Mouse (Mus musculus): ENCODE measurements at regions not wholly inside any gene's neighbourhood (a gene's known extent, or its start where the extent isn't known, plus 50 kb on each side); places are given as distances from the start of the nearest gene placed in this dataset.

- H3K4me2 ChIP-seq: no peak overlapping the region
- no peak overlapping the region for H3K9ac ChIP-seq (replicated peaks)
- no peaks in the 10 kb centered on the region for H3K36me3 ChIP-seq
- no peak overlapping the region for H3K4me3 ChIP-seq (replicated peaks)
- 20% methylated on average over 11 of the region's 11 CpGs for WGBS
- no peaks in the 10 kb centered on the region for H3K9me3 ChIP-seq
- no peak for ATAC-seq (ENCODE audit: insufficient number of reproducible peaks, insufficient read depth, low FRiP score, low TSS enrichment, low read depth)
- H3K27me3 ChIP-seq: 0 out of 2 replicates have a peak, but pooled peaks cover 7% of the 10 kb centered on the region
- H3K27ac ChIP-seq: no peak overlapping the region
- peaks cover 14% of the 10 kb centered on the region; the same call in 1 of the 2 replicates for H3K4me1 ChIP-seq (replicated peaks)
Observed at GRCm38 (mm10) chr12:71503265-71503664, 193.6 kb downstream of the Dact1 start.

GRCm38 (mm10) chr12:71506206-71506605 lies 196.5 kb downstream of the Dact1 start:
- WGBS: 43% methylated on average over 4 of the region's 4 CpGs

DNA sequence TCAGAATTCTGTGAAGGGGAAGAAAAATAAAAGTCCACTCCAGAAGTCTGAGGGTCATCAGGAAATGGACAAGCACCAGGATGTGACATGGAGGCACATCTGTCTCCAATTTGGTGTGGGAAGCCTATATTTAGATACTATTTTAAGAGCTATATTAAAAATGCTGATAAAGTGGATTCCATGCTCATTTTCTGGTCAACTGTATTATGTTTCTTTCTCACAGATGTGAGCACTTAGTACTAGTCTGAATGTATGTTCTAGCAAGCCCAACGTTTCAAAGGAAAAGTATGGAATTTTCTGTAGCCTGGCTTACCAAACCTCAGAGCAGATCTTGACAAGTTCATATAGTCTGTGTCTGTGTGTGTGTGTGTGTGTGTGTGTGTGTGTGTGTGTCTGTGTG lies 197.0 kb downstream of the Dact1 start:
- Histone ChIP-seq H3K27ac (no peak overlapping the region), H3K9ac (replicated peaks) (no peak overlapping the region), H3K4me2 (no peak overlapping the region), H3K36me3 (no peaks in the 10 kb centered on the region), H3K27me3 (no peaks in the 10 kb centered on the region), H3K4me1 (replicated peaks) (peaks cover 14% of the 10 kb centered on the region; the same call in 1 of the 2 replicates), H3K9me3 (no peaks in the 10 kb centered on the region), H3K4me3 (replicated peaks) (no peak overlapping the region)
- ATAC-seq (ENCODE audit: insufficient number of reproducible peaks, insufficient read depth, low FRiP score, low TSS enrichment, low read depth): no peak
- 50% methylated on average over 1 of the region's 1 CpGs for WGBS

More at GRCm38 (mm10) chr12:71506206-71506605, 196.5 kb downstream of the Dact1 start:
- no peaks in the 10 kb centered on the region for H3K27me3 ChIP-seq
- no peak overlapping the region for H3K9ac ChIP-seq (replicated peaks)
- ATAC-seq (ENCODE audit: insufficient number of reproducible peaks, insufficient read depth, low FRiP score, low TSS enrichment, low read depth): no peak
- no peaks in the 10 kb centered on the region for H3K9me3 ChIP-seq
- H3K27ac ChIP-seq: no peak overlapping the region
- no peaks in the 10 kb centered on the region for H3K36me3 ChIP-seq
- H3K4me2 ChIP-seq: no peak overlapping the region
- H3K4me1 ChIP-seq (replicated peaks): peaks cover 14% of the 10 kb centered on the region; the same call in 1 of the 2 replicates
- no peak overlapping the region for H3K4me3 ChIP-seq (replicated peaks)

- Histone ChIP-seq H3K4me3 (replicated peaks) (no peak overlapping the region), H3K27ac (no peak overlapping the region)
Observed at GRCm38 (mm10) chr12:71512915-71513612, 203.4 kb downstream of the Dact1 start.

GRCm38 (mm10) chr12:71519520-71519919 lies 209.8 kb downstream of the Dact1 start:
- no peak overlapping the region for H3K4me2 ChIP-seq
- WGBS: 80% methylated on average over 1 of the region's 1 CpGs
- ATAC-seq (ENCODE audit: insufficient number of reproducible peaks, insufficient read depth, low FRiP score, low TSS enrichment, low read depth): no peak
- no peaks in the 10 kb centered on the region for H3K4me1 ChIP-seq (replicated peaks)
- 0 out of 2 replicates have a peak, but pooled peaks cover 3% of the 10 kb centered on the region for H3K27me3 ChIP-seq
- H3K36me3 ChIP-seq: no peaks in the 10 kb centered on the region
- no peak overlapping the region for H3K27ac ChIP-seq
- no peak overlapping the region for H3K9ac ChIP-seq (replicated peaks)
- no peaks in the 10 kb centered on the region for H3K9me3 ChIP-seq
- no peak overlapping the region for H3K4me3 ChIP-seq (replicated peaks)

More at GRCm38 (mm10) chr12:71512915-71513612, 203.4 kb downstream of the Dact1 start:
- 0 out of 2 replicates have a peak, but pooled peaks cover 4% of the 10 kb centered on the region for H3K4me1 ChIP-seq (replicated peaks)
- ATAC-seq (ENCODE audit: insufficient number of reproducible peaks, insufficient read depth, low FRiP score, low TSS enrichment, low read depth): no peak
- H3K9ac ChIP-seq (replicated peaks): no peak overlapping the region
- H3K9me3 ChIP-seq: no peaks in the 10 kb centered on the region
- H3K27me3 ChIP-seq: no peaks in the 10 kb centered on the region
- no peak overlapping the region for H3K4me2 ChIP-seq
- WGBS: 72% methylated on average over 7 of the region's 7 CpGs
- no peaks in the 10 kb centered on the region for H3K36me3 ChIP-seq

- Histone ChIP-seq H3K4me2 (no peak overlapping the region), H3K36me3 (no peaks in the 10 kb centered on the region), H3K9me3 (no peaks in the 10 kb centered on the region), H3K27me3 (0 out of 2 replicates have a peak, but pooled peaks cover 3% of the 10 kb centered on the region), H3K4me3 (replicated peaks) (no peak overlapping the region), H3K27ac (no peak overlapping the region), H3K4me1 (replicated peaks) (peaks cover 6% of the 10 kb centered on the region; the same call in 1 of the 2 replicates), H3K9ac (replicated peaks) (no peak overlapping the region)
- WGBS: 87% methylated on average over 3 of the region's 3 CpGs
- no peak for ATAC-seq (ENCODE audit: insufficient number of reproducible peaks, insufficient read depth, low FRiP score, low TSS enrichment, low read depth)
Observed at GRCm38 (mm10) chr12:71521936-71522335, 212.3 kb downstream of the Dact1 start.

GRCm38 (mm10) chr12:71522451-71522850 lies 212.8 kb downstream of the Dact1 start:
- H3K27me3 ChIP-seq: 0 out of 2 replicates have a peak, but pooled peaks cover 3% of the 10 kb centered on the region
- no peak overlapping the region for H3K27ac ChIP-seq
- no peaks in the 10 kb centered on the region for H3K9me3 ChIP-seq
- no peak overlapping the region for H3K9ac ChIP-seq (replicated peaks)
- H3K4me1 ChIP-seq (replicated peaks): peaks cover 6% of the 10 kb centered on the region; the same call in 1 of the 2 replicates
- no peak overlapping the region for H3K4me2 ChIP-seq
- no peak for ATAC-seq (ENCODE audit: insufficient number of reproducible peaks, insufficient read depth, low FRiP score, low TSS enrichment, low read depth)
- H3K36me3 ChIP-seq: no peaks in the 10 kb centered on the region
- H3K4me3 ChIP-seq (replicated peaks): no peak overlapping the region
- 73% methylated on average over 5 of the region's 5 CpGs for WGBS

DNA sequence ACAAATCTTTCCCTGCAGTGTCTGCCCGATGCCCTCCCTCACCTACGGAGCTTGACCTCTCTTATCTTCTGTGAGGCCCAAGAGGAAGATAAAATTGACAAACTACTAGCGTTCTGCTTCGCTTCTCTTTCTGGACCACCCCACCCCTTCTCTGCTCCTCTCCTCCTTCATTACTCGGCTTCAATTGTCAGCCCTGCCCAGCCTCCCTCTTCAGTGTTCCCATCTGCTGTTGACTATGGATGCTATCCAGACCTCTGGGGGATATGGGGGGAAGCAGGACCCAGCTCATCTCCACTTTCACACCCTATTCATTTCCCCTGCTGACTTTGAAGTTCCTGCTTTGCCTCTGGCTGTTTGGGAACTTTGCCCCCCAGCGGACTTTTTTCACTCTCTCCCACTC lies 214.5 kb downstream of the Dact1 start:
- no peak overlapping the region for H3K4me2 ChIP-seq
- ATAC-seq (ENCODE audit: insufficient number of reproducible peaks, insufficient read depth, low FRiP score, low TSS enrichment, low read depth): no peak
- no peaks in the 10 kb centered on the region for H3K36me3 ChIP-seq
- no peak overlapping the region for H3K9ac ChIP-seq (replicated peaks)
- 0 out of 2 replicates have a peak, but pooled peaks cover 3% of the 10 kb centered on the region for H3K27me3 ChIP-seq
- H3K4me3 ChIP-seq (replicated peaks): no peak overlapping the region
- no peak overlapping the region for H3K27ac ChIP-seq
- H3K9me3 ChIP-seq: no peaks in the 10 kb centered on the region
- H3K4me1 ChIP-seq (replicated peaks): peaks cover 6% of the 10 kb centered on the region; the same call in 1 of the 2 replicates
- 26% methylated on average over 6 of the region's 6 CpGs for WGBS

- WGBS: 43% methylated on average over 10 of the region's 10 CpGs
- Histone ChIP-seq H3K4me2 (no peak overlapping the region), H3K4me1 (replicated peaks) (peaks cover 6% of the 10 kb centered on the region; the same call in 1 of the 2 replicates), H3K36me3 (no peaks in the 10 kb centered on the region), H3K9me3 (no peaks in the 10 kb centered on the region), H3K27ac (no peak overlapping the region), H3K4me3 (replicated peaks) (no peak overlapping the region), H3K27me3 (0 out of 2 replicates have a peak, but pooled peaks cover 3% of the 10 kb centered on the region), H3K9ac (replicated peaks) (no peak overlapping the region)
- ATAC-seq (ENCODE audit: insufficient number of reproducible peaks, insufficient read depth, low FRiP score, low TSS enrichment, low read depth): no peak
Observed at GRCm38 (mm10) chr12:71525255-71525927, 215.7 kb downstream of the Dact1 start.

- no peaks in the 10 kb centered on the region for H3K36me3 ChIP-seq
- H3K9me3 ChIP-seq: no peaks in the 10 kb centered on the region
- H3K4me3 ChIP-seq (replicated peaks): no peak overlapping the region
- H3K4me1 ChIP-seq (replicated peaks): peaks cover 6% of the 10 kb centered on the region; the same call in 1 of the 2 replicates
- no peak overlapping the region for H3K9ac ChIP-seq (replicated peaks)
- no peak overlapping the region for H3K4me2 ChIP-seq
- ATAC-seq (ENCODE audit: insufficient number of reproducible peaks, insufficient read depth, low FRiP score, low TSS enrichment, low read depth): no peak
- WGBS: 43% methylated on average over 7 of the region's 7 CpGs
- 0 out of 2 replicates have a peak, but pooled peaks cover 3% of the 10 kb centered on the region for H3K27me3 ChIP-seq
- no peak overlapping the region for H3K27ac ChIP-seq
Observed at GRCm38 (mm10) chr12:71526623-71527022, 216.9 kb downstream of the Dact1 start.

DNA sequence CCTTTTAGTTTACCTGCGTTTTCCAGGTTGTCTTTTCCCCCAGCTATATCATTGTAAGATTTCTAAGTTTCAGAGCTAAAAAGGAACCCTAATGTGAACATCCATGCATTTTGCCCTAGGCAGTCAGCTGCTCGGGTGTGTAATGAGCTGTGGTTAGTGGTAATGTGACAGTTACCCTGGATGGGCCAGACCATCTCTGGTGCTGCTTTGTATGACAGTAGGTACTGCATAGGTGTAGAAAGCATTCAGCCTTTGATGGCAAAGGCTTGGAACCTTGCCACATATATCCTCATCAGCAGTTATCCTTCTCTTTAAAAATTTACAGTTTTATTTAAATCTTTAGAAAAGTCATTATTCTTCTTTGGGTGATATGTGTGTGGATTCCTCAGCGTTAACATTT lies 222.5 kb downstream of the Dact1 start:
- H3K27me3 ChIP-seq: 0 out of 2 replicates have a peak, but pooled peaks cover 2% of the 10 kb centered on the region
- WGBS: 71% methylated on average over 3 of the region's 3 CpGs
- ATAC-seq (ENCODE audit: insufficient number of reproducible peaks, insufficient read depth, low FRiP score, low TSS enrichment, low read depth): no peak
- H3K4me1 ChIP-seq (replicated peaks): no peaks in the 10 kb centered on the region
- H3K9ac ChIP-seq (replicated peaks): no peak overlapping the region
- no peaks in the 10 kb centered on the region for H3K36me3 ChIP-seq
- no peaks in the 10 kb centered on the region for H3K9me3 ChIP-seq
- H3K27ac ChIP-seq: no peak overlapping the region
- H3K4me2 ChIP-seq: no peak overlapping the region
- no peak overlapping the region for H3K4me3 ChIP-seq (replicated peaks)

Data from limb, embryonic 12.5 days (tissue).